Mouse (Mus musculus) embryonic stem cell, embryonic (primary cell): ENCODE measurements around the gene Rbm26.

Experiments
- CTCF ChIA-PET, 4 experiments: fragments of 300-600 bp in 2 of 4; fragments of 350-600 bp in 2 of 4; sonication (Branson Sonifier 250); formaldehyde crosslinking; loops; one replicate each; lab custom pipeline; 2022; ENCODE audit warnings: inconsistent platforms in 2 of 4; lab: Charles Lee
- POLR2A ChIA-PET, 4 experiments: fragments of 300-600 bp in 2 of 4; fragments of 350-600 bp in 2 of 4; sonication (Branson Sonifier 250); formaldehyde crosslinking; loops; one replicate each; lab custom pipeline; 2022; ENCODE audit warnings: antibody characterized with exemption in 4 of 4, inconsistent platforms in 1 of 4; lab: Charles Lee

The Rbm26 gene

DNA sequence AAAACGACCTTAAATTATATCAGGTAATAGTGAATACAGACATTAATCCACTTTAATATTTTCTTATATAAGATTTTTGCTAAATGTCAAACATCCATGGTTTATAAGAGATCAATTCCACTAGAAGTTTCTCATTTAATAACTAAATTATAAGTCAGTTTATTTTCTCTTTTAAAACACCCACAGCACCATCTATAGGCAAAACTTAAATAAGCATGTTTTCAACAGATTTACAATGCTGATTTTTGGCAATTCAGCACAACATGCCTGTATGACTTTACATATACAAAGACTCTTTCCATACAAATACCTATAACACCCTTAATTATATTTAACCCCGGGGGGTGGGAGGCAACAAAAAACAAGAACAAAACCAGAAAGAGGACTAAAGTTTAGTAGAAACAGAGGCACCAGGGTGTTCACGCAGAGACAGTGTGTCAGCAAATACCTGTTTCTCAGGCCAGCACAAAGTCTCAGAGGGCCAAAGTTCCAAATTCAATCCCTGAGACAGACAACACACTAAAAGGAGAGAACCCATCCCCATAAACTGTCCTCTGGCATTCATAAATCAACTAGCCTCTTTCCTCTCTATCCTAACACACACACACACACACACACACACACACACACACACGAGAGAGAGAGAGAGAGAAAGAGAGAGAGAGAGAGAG, 49.3 kb downstream of the Rbm26 start:
- ChIA-PET POLR2A (interaction anchor here in 1 of 4 experiments (0.6 kb wide), 1 partner anchor 50 kb away, joined by 3 read pairs; no protein-coding TSS in a partner anchor), CTCF (interaction anchor here in 1 of 4 experiments (0.6 kb wide), 1 partner anchor 1408 kb away, joined by 8 read pairs; no protein-coding TSS in a partner anchor)

DNA sequence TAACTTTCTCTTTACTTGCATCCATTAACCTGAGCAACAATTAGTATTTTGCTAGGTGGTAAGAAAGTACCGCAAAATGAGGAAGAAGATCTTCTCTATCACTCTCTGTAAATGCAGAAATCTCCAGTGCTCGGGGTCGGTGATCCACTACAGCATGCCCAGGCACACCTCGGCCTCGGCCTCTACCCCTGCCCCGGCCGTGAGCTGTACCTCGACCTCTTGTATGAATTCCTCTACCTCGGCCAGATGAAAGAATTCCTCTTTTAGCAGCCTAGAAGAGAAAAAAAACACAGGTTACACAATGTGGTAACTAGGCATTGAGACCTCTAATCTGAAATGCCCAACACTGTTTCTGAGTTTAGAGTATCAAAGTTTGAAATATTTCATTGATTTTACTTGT, 52.6 kb downstream of the Rbm26 start:
- CTCF ChIA-PET, result interaction anchor here in 1 of 4 experiments (0.6 kb wide), 1 partner anchor 66 kb away, joined by 3 read pairs; no protein-coding TSS in a partner anchor

DNA sequence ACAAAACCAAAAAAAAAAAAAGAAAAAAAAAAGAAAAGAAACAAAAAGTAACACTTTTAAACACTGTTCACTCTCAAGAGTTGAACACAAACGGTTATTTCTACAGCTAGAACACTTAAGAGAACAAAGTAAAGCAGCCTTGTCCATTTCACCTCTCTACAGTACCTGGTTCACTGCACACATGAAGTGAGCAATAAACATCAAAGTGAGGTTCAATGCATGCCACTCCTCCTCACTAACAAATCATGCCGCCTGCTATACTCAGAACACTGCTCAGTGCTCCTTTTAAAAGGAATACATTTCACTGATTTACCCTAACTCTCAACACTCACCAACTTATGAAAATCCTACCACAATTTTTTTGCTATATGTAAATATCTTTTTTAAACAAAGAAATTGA, 61.7 kb downstream of the Rbm26 start:
- ChIA-PET CTCF (no interaction called here), POLR2A (interaction anchor here in 1 of 4 experiments (0.6 kb wide), 1 partner anchor 27 kb away, joined by 4 read pairs; no protein-coding TSS in a partner anchor)

More for the DNA sequence above, 52.6 kb downstream of the Rbm26 start:
- POLR2A ChIA-PET, result interaction anchor here in 1 of 4 experiments (1.6 kb wide), 1 partner anchor 10 kb away, joined by 6 read pairs; no protein-coding TSS in a partner anchor

DNA sequence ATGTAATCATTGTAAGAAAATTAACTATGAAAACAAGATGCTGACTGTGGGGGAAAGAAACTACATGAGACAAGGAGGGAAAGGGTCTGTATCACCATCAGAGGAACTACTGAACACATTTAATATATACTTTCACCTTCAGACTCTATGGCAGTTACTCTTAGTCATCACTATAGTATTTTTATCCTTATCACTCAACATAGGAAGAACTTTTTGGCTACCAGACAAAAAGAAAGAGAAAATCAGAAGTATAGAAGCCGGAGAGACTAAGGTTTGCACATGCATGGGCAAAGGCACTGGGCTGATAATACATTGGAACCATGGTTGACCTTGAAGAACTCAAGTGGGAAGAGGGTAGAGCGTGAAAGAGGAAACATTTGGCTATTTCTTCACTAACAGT, 70.9 kb downstream of the Rbm26 start:
- POLR2A ChIA-PET, result no interaction called here
- CTCF ChIA-PET, result no interaction called here

DNA sequence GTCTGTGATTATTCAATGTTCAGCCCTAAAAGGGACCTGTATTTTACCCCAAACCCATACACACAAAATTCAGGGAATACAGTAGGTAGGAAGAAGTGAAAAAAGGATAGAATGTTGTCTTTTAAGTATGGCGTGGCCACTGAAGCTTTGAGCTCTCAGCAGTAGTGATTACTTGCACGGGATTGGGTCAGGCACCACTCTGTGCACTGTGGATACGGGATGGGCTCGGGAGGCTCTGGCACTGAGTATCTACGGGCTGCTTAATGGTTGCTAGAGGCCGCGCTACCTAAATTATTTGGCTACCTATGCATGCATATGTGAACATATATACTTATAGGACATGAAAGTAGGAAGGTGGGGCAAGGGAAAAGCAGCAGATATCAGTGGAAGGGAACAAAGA, 78.3 kb downstream of the Rbm26 start:
- ChIA-PET CTCF (no interaction called here), POLR2A (interaction anchor here in 1 of 4 experiments (1.0 to 2.2 kb wide), 4 partner anchors 12 to 176 kb away, joined by 3 to 6 read pairs (median 6); no protein-coding TSS in a partner anchor)

DNA sequence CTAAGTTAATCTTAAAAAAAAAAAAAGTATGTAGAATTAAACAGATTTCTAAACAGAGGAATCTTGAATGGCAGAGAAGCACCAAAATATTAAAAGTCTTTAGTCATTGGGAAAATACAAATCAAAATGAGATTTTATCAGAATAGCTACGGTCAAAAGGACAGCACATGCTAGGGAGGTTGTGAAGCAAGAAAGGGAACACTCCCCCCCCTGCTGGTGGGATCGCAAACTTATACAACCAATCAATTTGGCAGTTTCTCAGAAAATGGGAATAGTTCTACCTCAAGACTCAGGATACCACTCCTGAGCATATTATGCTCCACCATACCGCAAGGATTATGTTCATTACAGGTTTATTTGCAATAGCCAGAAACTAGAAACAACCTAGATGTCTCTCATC, 80.9 kb downstream of the Rbm26 start:
- ChIA-PET CTCF (interaction anchor here in 2 of 4 experiments (0.6 to 0.7 kb wide), 3 partner anchors 81 to 1376 kb away, joined by 3 read pairs; no protein-coding TSS in a partner anchor), POLR2A (interaction anchor here in 1 of 4 experiments (0.6 to 0.9 kb wide), 4 partner anchors 10 to 241 kb away, joined by 3 to 4 read pairs (median 4); no protein-coding TSS in a partner anchor)

DNA sequence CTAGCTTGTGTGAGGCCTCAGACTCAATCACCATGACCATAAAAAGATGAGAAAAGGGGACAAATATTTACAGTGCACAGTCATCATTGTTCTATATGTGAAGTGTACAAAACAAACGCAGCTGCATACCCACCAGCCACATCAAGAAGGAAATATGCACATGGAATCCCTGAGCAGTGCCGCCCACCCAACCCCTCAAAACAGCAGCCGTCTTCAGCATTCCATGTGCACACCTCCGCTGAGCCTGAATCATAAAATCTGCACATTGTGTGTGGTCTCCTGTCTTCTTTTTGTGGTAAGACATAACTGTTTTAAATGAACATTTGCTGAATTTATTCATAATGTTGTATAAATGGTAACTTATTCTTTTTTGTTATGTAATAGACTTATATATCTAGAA, 90.1 kb downstream of the Rbm26 start:
- ChIA-PET POLR2A (interaction anchor here in 1 of 4 experiments (1.2 to 1.7 kb wide), 2 partner anchors 11 to 298 kb away, joined by 3 to 6 read pairs; no protein-coding TSS in a partner anchor), CTCF (interaction anchor here in 1 of 4 experiments (0.6 kb wide), 1 partner anchor 145 kb away, joined by 10 read pairs; no protein-coding TSS in a partner anchor)

DNA sequence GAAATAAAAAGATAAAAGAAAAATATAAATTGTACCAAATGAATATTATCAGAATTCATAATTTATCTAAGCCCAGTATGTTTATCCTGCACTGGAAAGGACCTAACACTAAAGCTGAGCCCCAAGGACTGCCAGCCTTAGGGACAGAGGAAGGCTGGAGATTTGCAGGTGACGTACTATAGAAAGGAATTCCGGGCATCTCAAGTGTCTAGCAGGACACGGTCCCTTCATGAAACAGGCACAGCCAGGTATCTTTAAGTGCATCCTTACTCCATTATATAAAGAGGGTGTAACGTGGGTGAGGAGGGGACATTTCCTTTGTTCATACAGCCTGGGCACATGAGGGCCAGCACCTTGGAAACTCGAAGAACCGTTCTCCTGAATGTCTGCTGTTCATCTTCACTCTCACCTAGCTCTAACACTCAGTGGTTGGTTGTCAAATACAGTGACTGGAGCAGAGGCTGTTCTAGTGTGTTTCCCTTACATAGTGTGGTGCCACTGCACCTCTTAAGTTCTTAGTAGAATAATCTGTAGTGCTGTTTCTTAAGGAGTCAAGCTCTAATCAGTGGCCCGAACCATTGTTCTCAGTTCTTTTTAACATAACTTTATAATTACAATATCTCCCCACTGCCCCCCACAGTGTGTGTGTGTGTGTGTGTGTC, 91.7 kb downstream of the Rbm26 start:
- POLR2A ChIA-PET, result interaction anchor here in 1 of 4 experiments (0.8 to 1.2 kb wide), 4 partner anchors 11 to 296 kb away, joined by 3 to 6 read pairs (median 4); no protein-coding TSS in a partner anchor
- CTCF ChIA-PET, result no interaction called here

DNA sequence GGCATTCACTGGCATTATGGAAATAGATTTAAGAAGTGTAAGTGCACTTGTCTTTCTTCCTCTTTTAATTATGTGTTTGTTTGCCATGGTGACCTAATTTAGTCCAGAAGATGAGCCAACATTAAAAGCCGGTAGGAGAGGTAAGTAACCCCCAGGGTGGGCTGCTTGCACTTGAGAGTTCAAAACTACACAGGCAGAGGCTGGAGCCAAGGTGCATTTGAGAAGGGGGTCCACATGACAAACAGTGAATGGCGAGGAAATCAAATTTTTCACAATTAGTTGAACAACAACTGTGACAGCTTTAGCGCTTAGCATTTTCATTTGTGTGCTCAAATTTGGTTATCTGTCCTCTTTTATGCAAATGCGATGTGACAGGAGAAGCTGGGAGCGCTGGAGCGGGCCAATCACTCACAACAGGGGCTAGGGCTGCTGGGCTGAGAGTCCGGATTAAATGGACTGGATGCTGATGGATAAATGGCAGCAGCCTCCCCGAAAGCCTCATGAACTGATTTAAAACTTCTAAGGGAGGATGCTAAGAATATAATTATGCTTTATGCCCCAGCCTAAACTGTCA, 92.3 kb downstream of the Rbm26 start:
- ChIA-PET CTCF (no interaction called here), POLR2A (no interaction called here)

DNA sequence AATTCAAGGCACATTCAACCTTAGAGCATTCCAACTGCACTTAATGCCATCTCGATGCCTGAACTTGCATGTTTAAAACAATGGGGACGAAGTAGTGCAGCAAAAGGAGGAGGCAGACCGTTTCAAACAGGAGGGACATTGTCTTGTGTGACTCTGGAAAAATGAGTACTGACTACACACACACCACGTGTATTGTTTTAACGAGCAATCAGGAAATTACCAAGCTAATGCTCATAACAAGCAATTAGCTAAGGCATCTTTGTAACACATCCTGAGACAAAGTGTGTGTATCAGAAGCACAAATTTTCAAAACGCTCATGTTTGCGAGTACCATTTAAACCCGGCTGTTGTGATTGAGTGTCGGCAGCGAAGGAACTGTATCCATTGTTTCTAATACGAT, 93.0 kb downstream of the Rbm26 start:
- CTCF ChIA-PET, result no interaction called here
- POLR2A ChIA-PET, result no interaction called here

DNA sequence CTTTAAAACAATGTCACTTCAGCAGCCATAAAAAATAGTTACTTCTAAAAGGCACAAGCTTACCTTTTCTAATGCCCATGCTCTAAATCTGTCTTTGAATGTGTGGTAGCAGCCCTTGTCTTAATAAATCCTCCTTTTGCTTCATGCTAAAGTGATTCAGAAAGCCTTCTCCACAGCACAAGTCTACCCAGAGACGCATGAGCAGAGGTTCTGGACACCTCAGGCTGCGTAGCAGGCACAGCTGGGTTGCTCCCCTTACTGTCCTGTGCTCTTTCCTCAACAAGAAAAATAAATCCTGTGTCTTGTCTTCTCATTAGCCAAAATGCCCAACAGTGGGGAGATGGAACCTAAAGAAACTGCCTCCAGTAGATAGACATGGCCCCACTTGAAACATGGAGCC, 102.4 kb downstream of the Rbm26 start:
- CTCF ChIA-PET, result no interaction called here
- POLR2A ChIA-PET, result interaction anchor here in 1 of 4 experiments (0.7 kb wide), 1 partner anchor 1297 kb away, joined by 4 read pairs; no protein-coding TSS in a partner anchor

DNA sequence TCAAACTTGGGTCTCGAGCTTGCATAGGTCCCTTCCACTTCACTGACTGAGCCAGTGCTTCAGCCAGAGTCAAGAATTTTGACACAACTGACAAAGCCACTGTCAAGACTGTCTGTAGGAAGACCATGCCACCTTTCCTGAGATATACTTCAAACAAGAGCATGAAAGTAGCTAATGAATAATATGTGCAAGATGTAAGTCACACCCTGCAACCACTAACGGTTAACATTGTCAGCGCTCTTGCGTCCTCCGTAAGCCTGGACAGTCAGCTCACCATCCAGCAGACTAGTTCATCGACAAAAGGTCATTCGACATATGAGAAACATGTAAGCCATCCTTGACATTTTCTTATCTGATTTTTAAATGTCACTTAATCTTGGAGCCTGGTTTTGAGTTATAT, 102.8 kb downstream of the Rbm26 start:
- POLR2A ChIA-PET, result interaction anchor here in 1 of 4 experiments (0.7 kb wide), 1 partner anchor 1296 kb away, joined by 4 read pairs; no protein-coding TSS in a partner anchor

DNA sequence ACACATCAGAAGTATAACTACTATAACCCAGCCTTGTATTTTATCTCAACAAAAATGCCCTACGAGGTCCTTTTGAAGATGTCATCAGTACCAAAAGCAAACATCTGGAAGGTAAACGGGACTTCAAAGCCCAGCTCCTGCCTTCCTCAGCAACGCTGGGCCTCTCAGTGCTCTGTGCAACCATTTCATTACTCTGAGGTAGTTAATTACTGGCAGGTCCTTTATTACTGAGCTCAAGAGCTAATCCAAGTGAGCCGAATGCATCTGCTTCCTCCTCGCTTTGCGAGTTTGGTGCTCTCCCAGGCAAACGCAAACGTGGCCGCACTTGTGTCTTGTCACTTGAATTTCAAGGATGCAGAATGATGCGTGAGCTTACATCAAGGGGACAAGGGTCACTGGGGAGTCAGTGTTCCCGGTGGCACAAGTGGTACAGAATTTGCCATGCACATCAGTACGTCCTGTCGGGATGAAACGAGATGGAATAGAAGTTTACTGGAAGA, 106.1 kb downstream of the Rbm26 start:
- ChIA-PET POLR2A (no interaction called here), CTCF (interaction anchor here in 1 of 4 experiments (0.7 kb wide), 1 partner anchor 733 kb away, joined by 3 read pairs; no protein-coding TSS in a partner anchor)

More for the DNA sequence above, 102.8 kb downstream of the Rbm26 start:
- CTCF ChIA-PET, result no interaction called here

DNA sequence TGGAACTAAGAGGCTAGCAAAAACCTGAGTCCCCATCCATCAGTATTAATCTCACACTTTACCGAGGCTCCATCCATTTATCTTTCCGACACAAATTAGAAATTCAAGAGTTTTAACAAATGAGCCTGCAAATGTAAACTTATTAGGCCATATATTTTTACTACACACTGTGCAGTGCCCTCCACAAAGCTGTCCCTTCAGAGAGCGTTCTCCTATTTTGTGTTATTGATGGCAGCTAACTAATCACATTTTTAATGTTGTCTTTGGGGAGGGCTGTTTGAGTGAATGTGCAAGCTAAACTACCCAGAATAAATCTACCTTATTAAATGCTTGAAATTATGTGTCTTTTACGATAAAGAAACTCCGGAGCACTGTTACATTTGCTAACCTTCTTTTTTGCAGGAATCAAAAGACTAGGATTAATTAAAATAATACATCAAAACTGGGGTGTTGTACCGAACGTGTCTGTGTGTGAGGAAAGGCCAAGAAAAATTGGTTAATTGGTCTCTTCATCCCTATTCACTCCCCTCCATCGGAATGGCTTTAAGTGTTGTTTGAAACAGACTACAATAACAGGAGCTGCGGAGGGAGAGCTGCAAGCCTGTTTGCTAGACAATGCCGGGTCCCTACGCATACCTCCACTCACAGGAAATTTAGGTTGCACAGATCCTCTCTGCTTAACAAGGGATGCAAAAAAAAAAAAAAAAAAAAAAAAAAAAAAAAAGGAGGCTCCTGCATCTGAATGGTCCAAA, 106.7 kb downstream of the Rbm26 start:
- ChIA-PET CTCF (no interaction called here), POLR2A (no interaction called here)

DNA sequence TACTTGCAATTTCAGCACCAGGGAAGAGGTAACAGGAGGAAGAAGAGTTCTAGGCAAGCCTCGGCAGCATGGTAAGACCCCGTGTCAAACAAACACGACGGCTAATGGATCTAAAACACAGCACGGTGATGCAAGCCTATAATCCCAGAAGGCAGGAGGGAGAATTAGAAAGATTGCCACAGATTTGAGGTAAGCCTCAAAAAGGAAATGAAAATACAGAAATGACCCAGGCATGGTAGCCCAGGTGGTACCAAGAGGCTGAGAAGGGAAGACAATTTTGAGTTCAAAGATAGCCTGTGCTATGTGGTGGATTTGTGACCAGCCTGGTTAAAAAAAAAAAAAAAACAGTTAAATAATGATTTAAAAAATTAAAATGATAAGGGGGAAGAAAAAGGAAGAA, 109.1 kb downstream of the Rbm26 start:
- CTCF ChIA-PET, result no interaction called here

DNA sequence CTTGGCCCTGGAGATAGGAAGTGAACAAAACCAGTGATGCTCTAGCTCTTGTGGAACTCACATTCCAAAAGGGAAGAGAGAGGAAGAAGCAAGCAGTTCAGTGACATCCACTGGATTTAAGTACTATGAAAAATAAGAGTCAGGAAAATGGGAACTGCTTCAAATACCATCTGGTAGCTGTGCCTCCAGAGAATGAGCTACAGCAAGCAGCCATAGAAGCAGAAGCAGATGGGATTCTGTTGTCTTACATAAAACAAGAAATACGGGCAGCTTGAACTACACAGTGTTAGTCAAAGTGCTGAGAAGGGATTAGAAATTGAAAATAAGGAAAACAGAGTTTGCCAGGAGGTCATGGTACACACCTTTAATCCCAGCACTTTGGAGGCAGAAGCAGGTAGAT, 112.9 kb downstream of the Rbm26 start:
- CTCF ChIA-PET, result no interaction called here
- POLR2A ChIA-PET, result no interaction called here

More for the DNA sequence above, 109.1 kb downstream of the Rbm26 start:
- POLR2A ChIA-PET, result no interaction called here

DNA sequence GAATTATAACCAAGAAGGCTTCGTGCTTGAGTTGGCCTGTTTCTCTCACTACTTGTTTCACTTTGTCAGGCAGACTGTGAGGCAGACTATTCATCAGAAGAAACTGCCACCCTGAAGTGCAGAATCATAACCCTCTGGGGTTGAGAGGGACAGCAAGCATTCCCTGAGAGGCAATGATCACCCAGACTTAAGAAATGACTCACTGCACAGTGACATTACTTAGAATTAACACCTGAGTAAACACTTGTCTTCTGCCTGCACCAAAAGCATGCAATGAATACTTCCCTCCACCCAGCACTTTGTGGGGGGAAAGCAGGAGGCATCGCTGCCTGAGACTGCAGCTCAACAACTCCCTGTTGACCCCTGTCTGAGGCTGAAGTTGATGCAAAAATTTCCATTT, 115.9 kb downstream of the Rbm26 start:
- ChIA-PET POLR2A (no interaction called here), CTCF (no interaction called here)

DNA sequence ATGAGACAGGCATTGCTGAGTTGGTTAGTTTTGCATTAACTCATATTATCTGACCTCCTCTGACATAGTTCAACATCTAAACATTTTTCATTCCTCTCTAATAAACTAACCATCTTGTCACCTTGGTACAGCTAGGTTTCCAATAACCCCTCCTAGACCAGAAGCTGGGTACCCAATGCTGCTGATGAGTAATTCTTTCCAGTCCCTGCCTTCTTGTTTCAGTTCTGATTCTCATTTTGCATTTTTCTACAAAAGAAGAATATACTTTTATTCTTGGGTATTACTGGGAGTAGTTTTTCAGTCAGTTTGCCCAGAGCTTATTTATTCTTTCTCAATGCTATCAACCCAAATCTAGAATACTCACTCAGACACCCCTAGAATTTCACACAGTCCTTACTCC, 119.2 kb downstream of the Rbm26 start:
- CTCF ChIA-PET, result no interaction called here
- POLR2A ChIA-PET, result no interaction called here
